Mouse (Mus musculus) heart, embryonic 10.5 days (tissue): ENCODE data around the gene Cyp2b10. TPM values are rescaled to one million over a fixed set of nuclear protein-coding genes. Genes with fewer than 3 reads are reported as not detected.

ENCODE experiments used
- polyA plus RNA-seq: library from polyadenylated mRNA; unstranded; fragments of >200 nt; fragmentation: Nextera tagmentation; extraction: Ambion mirVana; gene quantifications from 2 replicates; pipeline ENCODE4 v1.2.1, GENCODE M21; 2016

Gene Cyp2b10
- polyA plus RNA-seq, 1 experiment from 2014 or later: not detected

Other genes with a start within 250 kb of the Cyp2b10 start
- 51.7 and 51.8 TPM in 2 replicates for gene Bckdha, start 238.6 kb upstream of the Cyp2b10 start, polyA plus RNA-seq
- 50.6 and 74.8 TPM in 2 replicates for gene Exosc5, start 238.5 kb upstream of the Cyp2b10 start, polyA plus RNA-seq
- gene Tmem91, start 222.5 kb upstream of the Cyp2b10 start, polyA plus RNA-seq: 1.1 and 1.9 TPM in 2 replicates
- 34.2 and 35.8 TPM in 2 replicates for gene B9d2, start 216.8 kb upstream of the Cyp2b10 start, polyA plus RNA-seq
- 4.1 and 4.8 TPM in 2 replicates for gene Tgfb1, start 210.6 kb upstream of the Cyp2b10 start, polyA plus RNA-seq
- gene Ccdc97, start 178.5 kb upstream of the Cyp2b10 start, polyA plus RNA-seq: 30.1 and 30.2 TPM in 2 replicates
- 45.3 and 54.6 TPM in 2 replicates for gene Hnrnpul1, start 142.9 kb upstream of the Cyp2b10 start, polyA plus RNA-seq
- gene Axl, start 108.9 kb upstream of the Cyp2b10 start, polyA plus RNA-seq: 53.3 and 54.3 TPM in 2 replicates
- 4.7 and 5.5 TPM in 2 replicates for gene Cyp2s1, start 80.7 kb upstream of the Cyp2b10 start, polyA plus RNA-seq
- gene Cyp2b13, start 163.9 kb downstream of the Cyp2b10 start, polyA plus RNA-seq: not detected in 2 replicates